Mouse (Mus musculus) lung, adult 2 months (tissue): ENCODE results near the gene Jhy.

Source experiments
- CTCF ChIP-seq: fragments of 200-500 bp; IDR thresholded peaks from 2 replicates; pipeline ENCODE4 v1.5.1; 2011; ENCODE audit warnings: mild to moderate bottlenecking, low read length, control low read depth; ENCODE audit not compliant: insufficient read depth
- POLR2A ChIP-seq: fragments of 200-500 bp; IDR thresholded peaks from 2 replicates; pipeline ENCODE4 v1.6.1; 2011; ENCODE audit warnings: low read depth, mild to moderate bottlenecking, control low read depth, low read length, borderline replicate concordance; ENCODE audit errors: extremely low read depth

- no peak for TF ChIP-seq CTCF
- TF ChIP-seq POLR2A: no peak
These were observed 78.2 kb downstream of the Jhy start for GRCm38 (mm10) chr9:40885669-40886068.
